Comparison of ENCODE assay signal across 8 mouse cellular contexts in the genomic region with DNA sequence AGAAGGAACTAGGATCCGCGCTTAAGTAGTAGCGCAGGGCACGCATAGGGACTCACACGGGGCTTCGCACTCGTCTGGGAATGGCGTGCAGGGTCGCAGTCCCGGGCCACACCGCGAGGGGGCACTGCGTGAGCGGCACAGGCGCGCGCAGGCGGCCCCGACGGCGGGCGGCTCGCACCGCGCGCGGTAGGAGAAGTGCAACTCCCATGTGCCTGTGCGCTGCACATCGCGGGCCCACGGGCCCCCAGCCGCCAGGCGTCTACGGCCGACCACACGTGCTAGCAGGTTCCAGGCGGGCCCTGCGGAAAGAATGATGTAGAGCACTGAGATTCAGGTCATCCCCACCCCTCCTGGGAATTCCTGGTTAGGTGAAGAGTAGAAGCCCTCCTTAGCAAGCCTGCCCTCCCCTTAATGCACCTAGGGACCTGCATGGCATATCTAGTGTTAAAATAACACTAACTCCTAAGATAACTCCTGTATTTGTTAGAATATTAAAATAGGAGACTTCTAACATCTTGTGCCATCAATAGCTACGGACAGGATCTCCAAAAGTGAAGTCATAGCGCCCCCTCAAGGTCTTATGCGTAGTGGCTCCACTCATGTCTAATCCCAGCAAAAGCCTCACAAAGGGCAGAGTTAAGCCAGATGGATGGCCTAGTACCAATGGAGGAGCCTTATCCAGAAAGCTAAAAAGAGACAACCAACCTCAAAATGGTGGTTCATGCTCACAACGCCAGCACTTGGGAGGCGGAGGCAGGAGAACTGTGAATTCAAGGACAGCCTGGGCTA. TPM values are rescaled to one million over a fixed set of nuclear protein-coding genes. Genes with fewer than 3 reads are reported as not detected.
DNase-seq lines count a peak whose midpoint lies in the region; ATAC-seq and TF ChIP-seq lines count a peak whose summit lies in the region.

No protein-coding gene starts in this region.

- peak; percentile 47 for DNase-seq in thymus, postnatal 14 days
- DNase-seq in thymus, postnatal 36 days, result no peak
- DNase-seq in cerebellum, adult 9-10 months, result peak; percentile 74
- peak; percentile 70 for DNase-seq in forelimb bud, embryonic 11.5 days (ENCODE audit: low read depth, low spot score)
- peak; percentile 68 for DNase-seq in kidney, postnatal 10 days
- peak; percentile 83 for DNase-seq in lung, postnatal 0 days (ENCODE audit: low spot score)
- peak; percentile 65 for DNase-seq in right cerebral cortex, postnatal 4 days
- DNase-seq in urinary bladder, adult 2 months (ENCODE audit: low spot score), result no peak

- no peak overlapping the region for H3K4me2 ChIP-seq in lung, postnatal 0 days (replicated peaks; ENCODE audit: low read depth, low read length)

- no peaks in the 10 kb centered on the region for H3K9me3 ChIP-seq in lung, postnatal 0 days (ENCODE audit: low read length)

- 27% methylated on average over 43 of the region's 43 CpGs for WGBS in lung, postnatal 0 days

- no peak overlapping the region for H3K9ac ChIP-seq in lung, postnatal 0 days (replicated peaks; ENCODE audit: low read depth)

- peak; percentile 80 for TF ChIP-seq CTCF in lung, postnatal 0 days (IDR thresholded peaks at IDR 0.05)

- H3K36me3 ChIP-seq in lung, postnatal 0 days (ENCODE audit: insufficient read depth, low read length), result no peaks in the 10 kb centered on the region

- H3K27me3 ChIP-seq in lung, postnatal 0 days (replicated peaks; ENCODE audit: insufficient read depth, low read length), result peaks cover 42% of the 10 kb centered on the region; the same call in 1 of the 2 replicates

- no peaks in the 10 kb centered on the region; the same call in 1 of the 2 replicates for H3K4me1 ChIP-seq in lung, postnatal 0 days (ENCODE audit: insufficient read depth, low read depth, low read length)

- no peak overlapping the region for H3K4me3 ChIP-seq in lung, postnatal 0 days (ENCODE audit: low read depth, low read length)

- no peak for ATAC-seq in lung, postnatal 0 days

- TF ChIP-seq EP300 in lung, postnatal 0 days (IDR thresholded peaks at IDR 0.05), result no peak

- no peak overlapping the region for H3K27ac ChIP-seq in lung, postnatal 0 days (ENCODE audit: low read length)

RNA-seq across cellular contexts. Expression of gene Dll3, which starts 3.0 kb away (rescaled TPM):
- 0.10 and 0.24 TPM in 2 replicates for polyA plus RNA-seq in lung, postnatal 0 days (2015; fragmentation: Nextera tagmentation; extraction: Ambion mirVana)
- polyA plus RNA-seq in urinary bladder, adult 2 months (2012; rRNA removed), result not detected in 2 replicates

RNA-seq across cellular contexts. Expression of gene Selenov, which starts 8.0 kb away (rescaled TPM):
- polyA plus RNA-seq in lung, postnatal 0 days (2015; fragmentation: Nextera tagmentation; extraction: Ambion mirVana), result 0.10 and 0.18 TPM in 2 replicates
- 0.19 TPM in 1 of 2 replicates, not detected in the other for polyA plus RNA-seq in urinary bladder, adult 2 months (2012; rRNA removed)

RNA-seq across cellular contexts. Expression of gene Timm50, which starts 12.8 kb away (rescaled TPM):
- polyA plus RNA-seq in lung, postnatal 0 days (2015; fragmentation: Nextera tagmentation; extraction: Ambion mirVana), result 51.8 and 54.8 TPM in 2 replicates
- polyA plus RNA-seq in urinary bladder, adult 2 months (2012; rRNA removed), result 33.7 and 41.8 TPM in 2 replicates

RNA-seq across cellular contexts. Expression of gene Eid2b, which starts 21.5 kb away (rescaled TPM):
- 12.1 and 12.9 TPM in 2 replicates for polyA plus RNA-seq in lung, postnatal 0 days (2015; fragmentation: Nextera tagmentation; extraction: Ambion mirVana)
- polyA plus RNA-seq in urinary bladder, adult 2 months (2012; rRNA removed), result 9.4 and 10.1 TPM in 2 replicates

RNA-seq across cellular contexts. Expression of gene Eid2, which starts 31.4 kb away (rescaled TPM):
- 3.0 and 4.3 TPM in 2 replicates for polyA plus RNA-seq in lung, postnatal 0 days (2015; fragmentation: Nextera tagmentation; extraction: Ambion mirVana)
- 14.8 and 15.6 TPM in 2 replicates for polyA plus RNA-seq in urinary bladder, adult 2 months (2012; rRNA removed)

Comparison
In these comparisons a context has a peak if more than half of its experiments do, and no peak if none do; other contexts are left out.
1. DNase-seq: peak in thymus, postnatal 14 days (single experiment), cerebellum, adult 9-10 months (single experiment), forelimb bud, embryonic 11.5 days (single experiment), kidney, postnatal 10 days (single experiment), lung, postnatal 0 days (single experiment) and right cerebral cortex, postnatal 4 days (single experiment); none in thymus, postnatal 36 days (0 of 2) and urinary bladder, adult 2 months (single experiment).